Mouse (Mus musculus) layer of hippocampus, adult 18-20 months (tissue): ENCODE measurements around the gene Tbx19. TPM values are rescaled to one million over a fixed set of nuclear protein-coding genes. Genes with fewer than 3 reads are reported as not detected.

Source experiments
- DNase-seq, 2 experiments: peaks; one replicate each; pipeline ENCODE4 v3.0.0; 2022; ENCODE audit warnings: low spot score in 2 of 2
- total RNA-seq, 2 experiments: library from RNA; stranded (reverse); gene quantifications; 2 replicates each; pipeline ENCODE4 v1.2.3; 2021

The Tbx19 gene
- total RNA-seq, 2 experiments from 2014 or later = not detected

DNA sequence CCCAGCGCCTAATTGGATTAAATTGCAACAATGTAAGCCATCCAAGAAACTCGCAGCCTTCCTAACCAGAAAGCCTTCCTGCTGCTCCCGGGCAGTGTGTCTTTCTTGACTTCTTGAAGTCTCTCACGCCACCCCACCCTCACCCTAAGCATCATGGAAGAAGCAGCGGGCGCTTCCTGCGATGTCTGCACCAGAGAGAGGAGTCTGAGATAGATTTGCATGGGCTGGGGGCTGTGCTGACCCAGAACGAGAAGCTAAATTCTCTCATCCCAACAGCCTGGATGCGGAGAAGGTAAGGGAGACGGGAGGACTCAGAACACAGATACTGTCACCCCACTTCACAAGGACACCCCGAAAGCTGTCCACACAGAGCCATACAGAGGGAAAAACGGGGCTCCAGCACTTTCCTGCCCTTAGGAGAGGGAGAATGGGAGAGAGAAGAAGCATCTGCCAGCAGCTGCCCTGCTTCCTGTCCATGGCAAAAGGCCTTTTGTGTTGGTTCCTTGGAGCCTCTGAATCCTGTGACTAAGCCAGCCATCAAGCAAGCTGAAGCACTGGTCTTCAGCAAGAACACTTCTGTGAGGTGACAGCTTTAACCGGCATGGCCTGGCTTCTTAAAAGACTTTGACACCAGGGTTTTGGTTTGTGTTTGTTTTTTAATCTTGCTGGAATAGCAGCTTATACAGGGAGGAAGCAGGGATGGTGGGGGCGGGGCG, 41.4 kb downstream of the Tbx19 start:
- no peak for DNase-seq

- peak in 1 of 2 experiments; percentile 50 for DNase-seq
Measured at GRCm38 (mm10) chr1:165114460-165115175, 46.0 kb downstream of the Tbx19 start.

GRCm38 (mm10) chr1:165113700-165114099, 46.9 kb downstream of the Tbx19 start:
- no peak for DNase-seq

DNA sequence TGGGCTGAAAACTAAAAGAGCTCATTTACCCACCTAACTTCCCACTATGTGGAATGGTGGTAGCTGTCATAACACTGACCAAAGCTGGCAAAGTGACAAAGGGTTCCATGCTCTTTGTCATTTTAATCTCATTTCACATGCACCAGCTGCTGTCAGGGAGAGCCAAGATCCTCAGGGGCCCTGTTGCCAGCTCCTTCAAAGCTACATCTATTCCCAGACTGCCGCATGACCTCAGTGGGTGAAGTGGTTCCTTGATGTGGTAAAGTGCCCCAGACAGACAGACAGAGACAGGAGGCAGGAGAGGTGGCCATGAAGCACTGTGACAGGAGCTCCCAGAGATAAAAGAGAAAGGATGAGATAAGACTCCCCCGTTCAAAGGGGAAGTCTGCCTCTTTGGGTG, 49.9 kb downstream of the Tbx19 start:
- no peak for DNase-seq

GRCm38 (mm10) chr1:165109135-165109534, 51.4 kb downstream of the Tbx19 start:
- DNase-seq = no peak

DNA sequence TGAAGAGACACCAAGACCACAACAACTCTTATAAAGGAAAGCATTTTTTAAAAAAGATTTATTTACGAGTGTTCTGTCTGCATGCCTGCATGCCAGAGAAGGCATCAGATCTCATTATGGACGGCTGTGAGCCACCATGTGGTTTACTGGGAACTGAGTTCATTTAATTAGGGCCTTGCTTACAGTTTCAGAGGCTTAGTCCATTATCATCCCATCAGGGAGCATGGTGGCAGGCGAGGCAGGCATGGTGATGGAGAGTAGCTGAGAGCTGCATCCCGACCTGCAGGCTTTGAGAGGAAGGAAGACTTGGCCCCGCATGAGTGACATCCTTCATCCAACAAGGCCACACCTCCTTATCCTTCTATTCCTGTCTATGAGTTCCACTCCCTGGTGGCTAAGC, 52.1 kb downstream of the Tbx19 start:
- no peak for DNase-seq

- DNase-seq = no peak
Measured at GRCm38 (mm10) chr1:165106011-165106385, 54.6 kb downstream of the Tbx19 start.

GRCm38 (mm10) chr1:165105270-165106010, 55.1 kb downstream of the Tbx19 start:
- DNase-seq = peak in 1 of 2 experiments; percentile 38

GRCm38 (mm10) chr1:165104707-165105259, 55.8 kb downstream of the Tbx19 start:
- peak; percentile 52 to 77 for DNase-seq

GRCm38 (mm10) chr1:165099569-165099968, 61.0 kb downstream of the Tbx19 start:
- DNase-seq = no peak

DNA sequence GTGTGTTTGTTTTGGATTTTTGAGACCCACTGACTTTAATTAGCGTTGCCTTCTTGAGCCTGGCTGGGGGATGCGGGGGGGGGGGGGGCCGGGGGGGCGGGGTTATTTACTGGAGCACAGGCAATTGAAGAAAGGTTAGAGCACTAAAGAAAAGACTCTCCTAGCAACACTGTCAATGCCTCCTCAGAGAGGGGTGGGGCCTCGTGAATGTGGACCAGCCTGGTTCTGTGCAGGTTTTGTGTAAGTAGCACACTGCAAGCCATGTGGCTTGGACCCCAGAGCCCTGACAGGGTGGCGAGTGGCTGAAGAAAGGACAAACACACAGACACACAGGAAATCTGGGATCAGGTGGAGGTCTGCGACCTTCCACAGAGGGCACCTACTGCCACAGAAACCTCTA, 65.7 kb downstream of the Tbx19 start:
- no peak for DNase-seq

GRCm38 (mm10) chr1:165091721-165092120, 68.9 kb downstream of the Tbx19 start:
- peak; percentile 60 to 75 for DNase-seq

DNA sequence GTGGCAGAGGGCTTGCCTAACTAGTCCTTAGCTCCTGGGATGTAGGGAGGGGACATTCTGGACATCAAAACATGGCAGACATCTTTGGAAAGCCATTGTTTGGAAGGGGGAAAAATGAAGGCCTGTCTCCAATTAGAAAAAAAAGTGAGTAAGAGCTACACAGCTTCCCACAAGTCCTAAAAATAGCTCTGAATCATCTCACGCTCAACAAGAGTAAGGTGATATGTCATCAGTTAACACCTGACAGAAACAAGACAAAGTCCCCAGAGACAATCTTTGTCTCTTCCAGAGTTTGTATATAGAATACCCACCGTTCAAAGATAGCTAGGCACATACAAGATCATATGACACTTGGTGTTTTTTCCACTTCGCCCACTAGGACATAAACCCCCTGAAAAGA, 71.0 kb downstream of the Tbx19 start:
- no peak for DNase-seq

Other genes starting within 250 kb of the Tbx19 start
- not detected for gene Xcl1, start 225.2 kb downstream of the Tbx19 start, total RNA-seq
- gene Sft2d2, start 33.7 kb upstream of the Tbx19 start, total RNA-seq = 10 to 100 TPM; 14.6 to 14.7 TPM
- 10 to 100 TPM; 63.0 to 67.1 TPM for gene Tiprl, start 76.2 kb upstream of the Tbx19 start, total RNA-seq
- gene Gpr161, start 135.0 kb upstream of the Tbx19 start, total RNA-seq = 10 to 100 TPM; 75.9 to 82.9 TPM